Mouse (Mus musculus): Measurements from ENCODE around the gene Gsdma. TPM values are rescaled to one million over a fixed set of nuclear protein-coding genes. Genes with fewer than 3 reads are reported as not detected.

The Gsdma gene
- polyA plus RNA-seq, 1 experiment, result 0.87 TPM

DNA sequence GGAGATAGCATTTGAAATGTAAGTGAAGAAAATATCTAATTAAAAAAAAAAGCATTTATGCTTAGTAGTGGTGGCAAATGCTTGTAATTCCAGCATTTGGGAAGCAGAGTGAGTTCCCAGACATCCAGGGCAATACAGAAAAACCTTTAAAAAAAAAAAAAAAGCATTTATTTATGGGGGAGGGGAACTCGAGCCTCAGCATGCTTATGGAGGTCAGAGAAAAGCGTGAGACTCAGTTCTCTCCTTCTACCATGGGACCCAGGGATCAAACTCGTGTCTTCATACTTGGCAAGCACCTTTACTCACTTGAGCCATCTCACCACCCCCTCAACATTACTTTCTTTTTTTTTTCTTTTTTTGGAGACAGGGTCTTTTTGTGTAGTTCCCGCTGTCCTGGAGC, 17.0 kb downstream of the Gsdma start:
- DNase-seq (ENCODE audit: low spot score), result no peak

GRCm38 (mm10) chr11:98681786-98682745, 17.9 kb downstream of the Gsdma start, which contains the start of gene Psmd3:
Gene Psmd3, plus strand, starts transcription at chr11:98682554.
- DNase-seq (ENCODE audit: low spot score), result peak; percentile 92

- no peak for DNase-seq (ENCODE audit: low spot score)
These were observed 18.7 kb downstream of the Gsdma start for GRCm38 (mm10) chr11:98682811-98683210.

GRCm38 (mm10) chr11:98685642-98686041, 21.5 kb downstream of the Gsdma start:
- no peak for DNase-seq (ENCODE audit: low spot score)

- DNase-seq (ENCODE audit: low spot score), result no peak
These were observed 22.8 kb downstream of the Gsdma start for GRCm38 (mm10) chr11:98686976-98687375.

DNA sequence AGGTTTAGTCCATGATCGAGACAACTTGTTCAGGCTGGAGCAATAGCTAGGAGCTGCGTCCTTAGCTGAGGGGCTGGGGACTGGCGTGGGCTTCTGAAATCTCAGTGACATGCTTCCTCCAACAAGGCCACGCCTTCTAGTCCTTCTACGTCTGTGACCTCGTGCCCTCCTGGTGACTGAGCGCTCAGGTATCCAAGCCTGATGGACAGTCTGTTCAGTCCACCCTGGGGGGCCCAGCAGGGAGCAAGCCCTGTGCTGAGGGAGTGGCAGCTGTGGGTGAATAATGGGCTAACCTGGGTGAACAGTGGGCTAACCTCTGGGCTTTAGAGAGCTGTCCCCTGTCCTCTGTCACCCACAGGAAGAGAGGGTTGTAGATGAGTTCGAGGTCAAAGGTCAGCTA, 23.9 kb downstream of the Gsdma start:
- DNase-seq (ENCODE audit: low spot score), result no peak

GRCm38 (mm10) chr11:98693201-98693600, 29.1 kb downstream of the Gsdma start:
- no peak for DNase-seq (ENCODE audit: low spot score)

DNA sequence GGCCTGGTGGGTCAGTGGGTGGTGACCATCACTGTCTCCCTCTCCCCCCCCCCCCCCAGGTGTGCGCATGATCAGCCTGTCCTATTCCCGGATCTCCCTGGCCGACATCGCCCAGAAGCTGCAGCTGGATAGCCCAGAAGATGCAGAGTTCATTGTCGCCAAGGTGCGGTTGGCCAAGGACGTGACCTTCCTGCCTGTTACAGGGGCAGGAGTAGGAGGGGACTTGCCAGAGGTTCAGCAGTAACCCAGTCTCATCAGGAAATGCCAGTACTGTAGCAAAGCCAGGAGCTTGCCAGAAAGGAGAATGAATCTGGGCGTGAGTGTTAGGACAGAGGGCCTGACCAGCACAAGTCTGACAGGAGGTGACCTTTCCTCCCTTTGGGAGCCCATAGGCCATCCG, 29.6 kb downstream of the Gsdma start:
- DNase-seq (ENCODE audit: low spot score), result no peak

DNA sequence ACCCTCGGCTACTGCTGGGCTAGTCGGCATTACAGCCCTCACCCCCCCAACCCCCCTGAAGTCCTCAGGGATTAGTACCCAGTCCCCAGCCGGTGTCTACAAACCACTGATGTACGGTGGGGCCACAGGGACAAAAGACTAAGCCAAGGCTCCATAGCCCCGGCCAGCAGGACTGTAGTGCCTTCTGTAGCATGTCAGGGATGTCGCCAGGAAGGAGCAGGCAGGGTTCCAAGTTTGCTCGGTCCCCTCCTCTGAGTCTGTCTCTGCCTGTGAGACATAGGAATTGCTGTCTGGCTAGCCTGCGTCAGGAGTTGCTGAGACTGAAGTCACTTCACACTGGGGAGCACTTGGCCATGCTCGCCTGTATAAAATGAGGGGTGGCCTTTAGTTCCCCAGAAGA, 30.1 kb downstream of the Gsdma start:
- no peak for DNase-seq (ENCODE audit: low spot score)

- no peak for DNase-seq (ENCODE audit: low spot score)
These were observed 31.3 kb downstream of the Gsdma start for GRCm38 (mm10) chr11:98695408-98695807.

DNA sequence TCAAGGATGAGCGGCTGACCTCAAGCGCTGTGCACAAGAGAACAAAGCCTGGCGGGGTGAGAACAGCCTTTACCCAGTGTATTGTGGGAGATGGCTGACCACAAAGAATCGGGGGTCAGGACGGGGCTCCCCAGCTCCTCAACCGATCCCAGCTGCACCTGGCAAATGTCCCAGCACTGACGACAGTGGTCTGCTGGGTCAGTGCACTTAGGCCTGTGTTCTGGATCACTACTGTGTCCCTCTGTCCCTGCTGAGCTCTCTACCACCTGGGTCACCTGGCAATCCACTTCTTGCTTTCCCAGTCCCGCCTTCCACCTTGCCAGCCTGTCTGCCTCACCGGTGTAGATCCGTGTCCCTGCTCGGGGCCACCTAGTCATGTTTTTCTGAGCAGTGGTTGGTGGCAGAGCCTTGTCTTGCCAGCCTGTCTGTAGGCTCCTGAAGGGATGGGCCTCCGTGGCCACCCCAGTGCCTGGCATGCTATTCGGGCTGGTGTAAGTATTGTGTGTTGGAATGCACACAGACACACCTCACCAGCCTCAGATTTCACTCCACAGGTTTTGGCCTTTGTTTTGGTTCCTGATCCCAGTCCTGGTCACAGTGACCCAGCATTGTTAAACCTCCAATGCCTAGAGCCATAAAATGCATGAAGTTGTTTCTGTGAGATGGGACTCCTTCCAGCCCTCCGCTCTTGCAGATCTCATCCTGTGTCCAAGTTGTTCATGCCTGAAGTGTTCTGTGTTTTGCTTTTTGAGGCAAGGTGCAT, 32.5 kb downstream of the Gsdma start:
- DNase-seq (ENCODE audit: low spot score), result no peak

- DNase-seq (ENCODE audit: low spot score), result no peak
These were observed 33.1 kb downstream of the Gsdma start for GRCm38 (mm10) chr11:98697225-98697624.

GRCm38 (mm10) chr11:98698849-98699640, 34.9 kb downstream of the Gsdma start:
- no peak for DNase-seq (ENCODE audit: low spot score)

DNA sequence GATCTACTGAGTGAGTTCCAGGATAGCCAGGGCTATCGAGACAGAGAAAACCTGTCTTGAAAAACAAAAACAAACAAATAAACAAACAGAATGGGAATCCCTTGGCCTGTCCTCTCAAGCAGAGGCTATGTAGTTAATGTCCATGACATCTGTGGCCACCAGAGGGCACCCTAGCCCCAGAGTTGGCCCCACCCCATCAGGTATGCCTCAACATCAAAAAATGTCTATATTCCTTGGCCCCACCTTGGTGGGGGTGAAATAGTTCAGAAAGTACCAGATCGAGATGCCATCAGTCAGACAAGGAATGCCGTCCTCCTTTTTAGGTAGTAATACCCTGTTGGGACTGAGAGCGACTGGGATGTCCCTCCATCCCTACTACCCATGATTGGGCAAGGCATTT, 35.8 kb downstream of the Gsdma start:
- DNase-seq (ENCODE audit: low spot score), result peak; percentile 69

- DNase-seq (ENCODE audit: low spot score), result no peak
These were observed 37.1 kb downstream of the Gsdma start, which contains the start of gene Csf3 for GRCm38 (mm10) chr11:98701213-98701670. Gene Csf3, plus strand, starts transcription at chr11:98701263.

DNA sequence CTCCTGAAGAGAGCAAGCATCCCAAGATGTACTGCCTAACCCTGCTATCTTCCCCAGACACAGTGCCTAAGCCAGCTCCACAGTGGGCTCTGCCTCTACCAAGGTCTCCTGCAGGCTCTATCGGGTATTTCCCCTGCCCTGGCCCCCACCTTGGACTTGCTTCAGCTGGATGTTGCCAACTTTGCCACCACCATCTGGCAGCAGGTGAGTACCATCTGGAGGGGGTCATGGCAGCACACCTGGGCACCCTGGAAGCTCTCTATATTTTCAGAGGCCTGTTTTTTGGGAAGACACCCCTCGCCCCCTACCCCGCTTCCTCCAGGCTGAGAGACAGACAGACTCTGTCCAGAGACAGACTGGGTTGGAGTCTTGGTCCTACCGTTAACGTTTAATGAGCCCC, 38.2 kb downstream of the Gsdma start:
- no peak for DNase-seq (ENCODE audit: low spot score)

DNA sequence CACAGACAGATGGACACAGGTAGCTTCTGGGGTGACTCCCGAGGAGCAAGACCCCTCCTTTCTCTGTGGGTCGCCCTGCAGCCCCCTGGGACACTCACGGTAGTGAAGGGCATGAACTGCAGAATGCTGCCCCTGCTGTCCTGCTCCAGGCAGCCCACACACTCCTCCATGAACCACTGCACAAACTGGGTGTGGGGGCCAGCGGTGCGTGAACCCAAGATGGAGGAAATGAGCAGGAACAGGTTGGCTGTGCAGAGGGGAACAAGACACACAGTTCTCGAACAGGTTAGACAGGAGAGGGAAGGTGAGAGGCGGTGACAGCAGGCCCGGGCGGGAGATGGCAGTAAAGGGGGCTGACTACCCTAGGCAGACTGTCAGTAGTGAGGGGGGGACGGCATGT, 40.9 kb downstream of the Gsdma start:
- no peak for DNase-seq (ENCODE audit: low spot score)

- DNase-seq (ENCODE audit: low spot score), result no peak
These were observed 43.5 kb downstream of the Gsdma start for GRCm38 (mm10) chr11:98707401-98708281.

DNA sequence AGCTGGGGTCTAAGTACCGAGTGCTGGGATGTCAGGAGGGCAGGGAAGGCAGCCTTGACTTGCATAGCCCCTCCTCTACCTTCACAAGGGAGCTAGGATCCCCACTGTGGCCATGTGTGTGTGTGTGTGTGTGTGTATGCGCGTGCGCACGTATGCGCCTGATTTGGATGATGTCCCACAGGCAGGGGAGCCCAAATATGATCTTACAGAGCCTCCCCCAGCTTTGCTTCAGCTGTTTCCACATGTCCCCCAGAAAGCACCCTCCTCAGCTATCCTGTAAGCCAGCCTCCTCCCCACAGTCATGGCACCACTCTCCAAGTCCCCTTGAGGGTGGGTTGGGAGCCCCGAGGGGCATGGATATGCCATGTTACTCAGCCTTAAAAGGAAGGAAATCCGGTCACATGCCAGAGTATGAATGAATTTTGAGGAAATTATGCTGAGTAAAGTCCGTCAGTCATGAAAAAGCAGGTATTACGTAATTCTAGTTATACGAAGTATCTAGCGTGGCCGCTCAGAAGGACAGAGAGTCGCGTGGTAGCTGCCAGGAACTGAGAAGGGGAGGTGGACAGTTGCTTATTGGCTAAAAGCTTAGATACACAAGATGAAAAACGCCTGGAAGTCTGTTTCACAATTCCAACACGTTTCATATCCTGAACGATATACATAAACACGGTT, 44.3 kb downstream of the Gsdma start:
- DNase-seq (ENCODE audit: low spot score), result no peak
